In genomic region chr1:39698456-39698855, GRCm38 (mm10) we compare ENCODE assay signal across 14 mouse cellular contexts. TPM values are rescaled to one million over a fixed set of nuclear protein-coding genes. Genes with fewer than 3 reads are reported as not detected.
DNase-seq lines count a peak whose midpoint lies in the region; ATAC-seq lines count a peak whose summit lies in the region.
"Had no signal": no experiment of that assay in that cellular context is flagged by ENCODE, and none has a peak within 500 bp of the region (broad histone marks: within the 10 kb centered on the region; RNA-seq: fewer than 3 reads in every experiment).

No protein-coding gene starts in this region.

- ATAC-seq in granulocyte monocyte progenitor cell, adult 5-6 weeks (replicated peaks; ENCODE audit: poor library complexity, severe bottlenecking): peak; percentile 65
- ATAC-seq: CD4-positive, CD25-positive, alpha-beta regulatory T cell, adult 4 months; forebrain, embryonic 14.5 days had no signal

- DNase-seq in gastrocnemius, adult 18-20 months (ENCODE audit: low spot score): peak; percentile 48
- DNase-seq in gastrocnemius, postnatal 36 days: no peak
- peak; percentile 38 for DNase-seq in 3134 (ENCODE audit: extremely low read depth, insufficient read length, low spot score)
- peak; percentile 55 for DNase-seq in kidney, postnatal 14 days
- DNase-seq in layer of hippocampus, postnatal 25 days (ENCODE audit: extremely low spot score in 1 of 2, low spot score in 1 of 2): no peak
- DNase-seq in spleen, postnatal 36 days (ENCODE audit: low spot score in 2 of 2): no peak
- no peak for DNase-seq in right cerebral cortex, postnatal 36 days (ENCODE audit: low spot score in 2 of 2)
- DNase-seq: cerebellum, adult 9-11 months had no signal

- intact Hi-C loops in gastrocnemius, postnatal 36 days (cut with DNase I): no loop called here

RNA-seq across cellular contexts. Expression of gene Rfx8, which starts 22.3 kb away (rescaled TPM):
- not detected for total RNA-seq in gastrocnemius, adult 18-20 months (2021)
- total RNA-seq in gastrocnemius, postnatal 36 days (2021): not detected
- not detected in 2 replicates for total RNA-seq in granulocyte monocyte progenitor cell, adult 5-6 weeks (2014; fragmentation: Nextera tagmentation)
- 0.86 TPM in 1 of 2 replicates, not detected in the other for total RNA-seq in granulocyte monocyte progenitor cell, adult 5-6 weeks (2017)
- under 1 TPM; 0.19 to 0.54 TPM for total RNA-seq in layer of hippocampus, postnatal 25 days (2021)
- total RNA-seq: megakaryocyte-erythroid progenitor cell, adult 5-6 weeks; neutrophil, adult 5-6 weeks had no signal

RNA-seq across cellular contexts. Expression of gene Creg2, which starts 47.2 kb away (rescaled TPM):
- total RNA-seq in gastrocnemius, adult 18-20 months (2021): under 1 TPM in 1 of 2 experiments, not detected in 1; 0.02 TPM
- not detected for total RNA-seq in gastrocnemius, postnatal 36 days (2021)
- total RNA-seq in granulocyte monocyte progenitor cell, adult 5-6 weeks (2014; fragmentation: Nextera tagmentation): not detected in 2 replicates
- not detected in 2 replicates for total RNA-seq in granulocyte monocyte progenitor cell, adult 5-6 weeks (2017)
- total RNA-seq in layer of hippocampus, postnatal 25 days (2021): 10 to 100 TPM; 84.2 to 90.8 TPM
- total RNA-seq: heart, postnatal 36 days; megakaryocyte-erythroid progenitor cell, adult 5-6 weeks had no signal

Comparison
In these comparisons a context has a peak if more than half of its experiments do, and no peak if none do; other contexts are left out.
1. DNase-seq: peak in gastrocnemius, adult 18-20 months (single experiment), 3134 (single experiment) and kidney, postnatal 14 days (single experiment); none in gastrocnemius, postnatal 36 days (0 of 2), layer of hippocampus, postnatal 25 days (0 of 2), spleen, postnatal 36 days (0 of 2) and right cerebral cortex, postnatal 36 days (0 of 2).
2. RNA of gene Creg2, which starts 47.2 kb away (total RNA-seq): 84.2 to 90.8 TPM in layer of hippocampus, postnatal 25 days; not detected in gastrocnemius, postnatal 36 days, 0.02 TPM in gastrocnemius, adult 18-20 months and not detected in granulocyte monocyte progenitor cell, adult 5-6 weeks; every median in the first group is over 10 times any median in the second.